Mouse (Mus musculus): ENCODE data around the gene Zfp775. TPM values are rescaled to one million over a fixed set of nuclear protein-coding genes. Genes with fewer than 3 reads are reported as not detected.

The Zfp775 gene
- polyA plus RNA-seq, 2 experiments from 2014 or later: 5.8 to 10.0 TPM

DNA sequence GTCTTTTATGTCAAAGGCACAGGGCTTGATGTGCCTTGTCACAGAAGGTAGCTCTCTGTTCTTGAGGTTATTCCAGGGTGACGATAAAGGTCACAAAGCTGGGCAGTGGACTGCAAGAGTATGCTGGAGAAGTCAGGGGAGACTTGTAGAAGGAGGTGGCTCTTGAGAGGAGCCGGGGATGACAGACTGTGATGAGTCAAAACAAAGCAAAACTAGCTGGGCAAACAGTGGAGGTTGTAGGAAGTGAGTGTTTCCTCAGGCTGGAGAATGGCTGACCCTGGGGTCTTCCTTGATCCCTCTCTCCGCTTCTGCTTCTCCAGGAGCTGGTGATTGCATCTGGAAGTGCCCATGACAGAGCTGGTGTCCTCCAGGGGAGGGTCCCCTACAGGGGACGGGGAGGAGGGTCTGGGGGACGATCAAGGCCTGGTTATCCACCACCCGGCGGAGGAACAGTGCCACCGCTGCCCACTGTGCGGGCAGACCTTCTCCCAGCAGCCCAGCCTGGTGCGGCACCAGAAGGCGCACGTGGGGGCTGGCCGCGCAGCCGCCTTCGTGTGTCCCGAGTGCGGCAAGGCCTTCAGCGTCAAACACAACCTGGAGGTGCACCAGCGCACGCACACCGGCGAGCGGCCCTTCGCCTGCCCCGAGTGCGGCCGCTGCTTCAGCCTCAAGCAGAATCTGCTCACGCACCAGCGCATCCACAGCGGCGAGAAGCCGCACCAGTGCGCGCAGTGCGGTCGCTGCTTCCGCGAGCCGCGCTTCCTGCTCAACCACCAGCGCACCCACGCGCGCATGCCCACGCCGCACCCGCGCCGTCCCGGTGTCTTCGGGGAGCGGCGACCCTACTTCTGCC is 27.2 kb downstream of the Zfp775 start:
- ATAC-seq: peak; percentile 79

- ATAC-seq: no peak
These were observed 27.8 kb downstream of the Zfp775 start for GRCm38 (mm10) chr6:48629661-48630034.

DNA sequence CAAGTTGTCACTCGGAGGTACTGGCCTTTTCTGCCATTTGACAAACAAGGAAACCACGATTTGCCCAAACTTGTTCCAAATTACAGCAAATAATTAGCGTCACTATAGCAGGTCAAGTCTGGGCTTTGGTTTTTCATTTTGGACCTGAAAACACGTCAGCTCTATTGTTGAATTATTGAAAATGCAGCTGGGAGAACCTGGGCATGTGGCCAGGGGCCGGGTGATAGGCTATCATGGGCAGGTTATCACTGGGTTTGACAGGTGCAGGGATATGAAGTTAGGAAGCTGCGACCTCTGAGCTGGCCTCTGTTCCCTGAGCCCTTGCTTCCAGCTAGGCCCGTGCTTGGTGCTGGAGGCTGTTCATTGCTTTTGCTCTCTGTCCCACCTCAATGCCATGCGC is 29.0 kb downstream of the Zfp775 start:
- ATAC-seq: no peak

GRCm38 (mm10) chr6:48635105-48635504 is 33.2 kb downstream of the Zfp775 start:
- no peak for ATAC-seq

- ATAC-seq: no peak
These were observed 34.7 kb downstream of the Zfp775 start for GRCm38 (mm10) chr6:48636515-48636914.

- no peak for ATAC-seq
These were observed 36.1 kb downstream of the Zfp775 start for GRCm38 (mm10) chr6:48637811-48638500.

DNA sequence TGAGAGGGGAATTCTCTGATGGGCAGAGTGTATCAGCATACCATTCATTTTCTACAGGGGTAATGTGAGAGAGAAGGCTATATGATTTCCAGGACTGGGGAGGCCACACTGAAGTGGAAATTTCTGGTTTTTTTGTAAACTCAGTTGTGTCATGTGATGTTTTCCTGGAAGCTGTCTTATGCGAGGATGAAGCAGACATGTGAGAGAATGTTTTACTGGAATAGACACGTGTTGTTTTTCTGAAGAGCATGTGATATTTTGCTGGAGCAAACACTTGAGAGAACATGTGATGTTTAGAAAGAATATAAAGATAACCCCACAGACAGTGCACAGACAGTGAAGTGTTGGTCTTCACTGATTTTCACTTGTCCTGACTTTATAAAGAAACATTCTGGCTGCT is 36.7 kb downstream of the Zfp775 start:
- ATAC-seq: no peak

GRCm38 (mm10) chr6:48641391-48641790 is 39.5 kb downstream of the Zfp775 start:
- ATAC-seq: no peak

- ATAC-seq: no peak
These were observed 41.0 kb downstream of the Zfp775 start for GRCm38 (mm10) chr6:48642764-48643292.

DNA sequence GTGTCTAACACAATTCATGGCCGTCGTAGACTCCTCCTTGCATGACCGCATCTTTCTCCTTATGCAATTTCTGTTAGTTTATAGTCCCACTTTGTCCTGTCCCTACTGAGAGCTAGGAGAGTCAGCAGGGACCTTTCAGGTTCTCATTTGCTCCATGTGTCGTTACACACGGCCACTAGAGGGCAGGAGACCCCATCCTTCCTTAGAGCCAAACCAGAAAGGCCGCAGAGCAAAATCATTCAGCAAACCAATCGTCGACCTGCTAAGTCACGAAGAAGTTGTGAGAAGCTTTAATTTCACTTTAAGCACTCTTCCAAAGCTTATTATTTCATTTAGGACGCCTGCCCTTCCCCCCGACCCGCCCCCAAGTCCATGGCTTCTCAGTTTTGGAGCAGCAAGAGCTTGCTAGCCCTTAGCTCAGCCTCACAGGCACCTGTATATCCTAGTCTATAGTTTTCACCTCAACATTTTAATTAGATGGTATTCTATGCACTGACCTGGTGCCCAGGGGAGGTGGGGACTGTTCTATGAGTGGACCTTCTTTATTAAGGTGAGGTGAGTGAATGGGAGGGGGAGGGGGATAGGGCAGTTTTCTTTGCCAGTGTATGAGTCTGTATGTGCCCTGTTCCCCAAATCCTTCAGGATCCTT is 43.9 kb downstream of the Zfp775 start:
- peak; percentile 56 for ATAC-seq

DNA sequence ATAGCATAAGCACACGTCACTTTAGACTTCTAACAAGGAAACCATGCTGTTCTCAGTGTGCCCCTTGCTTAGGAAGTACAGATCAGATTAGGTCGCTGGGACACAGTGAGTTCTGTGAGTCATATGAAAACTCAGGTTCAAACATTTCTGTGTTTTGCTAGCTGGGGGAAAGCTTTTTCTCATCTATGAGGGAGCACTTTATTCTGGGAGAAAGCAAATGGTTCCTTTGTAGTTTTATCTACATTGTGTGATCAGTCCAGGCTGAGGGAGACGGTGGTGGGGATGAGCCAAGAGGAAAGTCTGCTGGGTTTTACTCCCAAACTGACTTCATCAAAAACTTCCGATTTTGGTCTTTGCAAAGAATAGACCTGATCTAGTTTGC is 44.4 kb downstream of the Zfp775 start:
- ATAC-seq: peak; percentile 10

- ATAC-seq: peak; percentile 89
These were observed 45.1 kb downstream of the Zfp775 start, which contains the start of gene Gimap8 for GRCm38 (mm10) chr6:48646995-48647394. Gene Gimap8, plus strand, starts transcription at chr6:48647234.

DNA sequence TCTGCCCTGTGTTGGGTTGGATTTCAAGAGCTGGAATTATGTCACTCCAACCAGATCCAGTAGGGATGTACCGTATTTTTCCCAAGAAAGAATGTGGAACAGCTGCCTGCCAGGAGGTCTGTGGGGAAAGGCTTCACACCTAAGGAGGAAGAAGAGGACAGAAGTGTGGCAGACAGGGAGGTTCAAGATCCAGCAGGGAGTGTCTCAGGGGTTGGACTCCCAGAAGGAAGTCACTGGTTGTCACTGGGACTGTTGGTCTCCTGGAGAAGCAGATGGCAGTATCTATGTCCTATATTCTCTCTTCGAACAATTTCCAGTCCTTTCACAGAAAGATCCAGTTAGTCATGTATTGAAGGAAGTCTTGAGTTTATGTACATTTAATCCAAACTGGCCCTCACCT is 45.7 kb downstream of the Zfp775 start:
- no peak for ATAC-seq

DNA sequence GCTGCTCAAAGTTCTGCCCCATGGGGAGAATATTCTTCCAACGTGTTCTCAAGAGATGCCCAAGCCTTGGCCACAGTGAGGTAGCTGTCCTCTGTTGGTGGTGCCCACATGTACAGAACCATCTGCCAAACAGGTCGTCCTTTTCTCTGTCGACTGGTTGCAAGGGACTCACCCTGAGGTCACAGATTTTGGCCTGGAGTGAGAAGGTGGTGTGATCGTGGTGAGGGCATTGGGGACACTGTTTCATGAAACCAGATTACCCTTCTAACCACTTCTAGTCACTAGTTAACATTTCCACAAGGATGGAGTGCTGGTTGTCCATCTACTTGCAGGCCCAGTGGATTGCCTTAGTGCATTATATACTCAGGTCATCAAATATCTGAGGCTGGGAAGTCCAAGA is 46.9 kb downstream of the Zfp775 start:
- ATAC-seq: no peak

- no peak for ATAC-seq
These were observed 48.2 kb downstream of the Zfp775 start for GRCm38 (mm10) chr6:48650041-48650440.

GRCm38 (mm10) chr6:48658721-48659120 is 56.9 kb downstream of the Zfp775 start:
- ATAC-seq: no peak

DNA sequence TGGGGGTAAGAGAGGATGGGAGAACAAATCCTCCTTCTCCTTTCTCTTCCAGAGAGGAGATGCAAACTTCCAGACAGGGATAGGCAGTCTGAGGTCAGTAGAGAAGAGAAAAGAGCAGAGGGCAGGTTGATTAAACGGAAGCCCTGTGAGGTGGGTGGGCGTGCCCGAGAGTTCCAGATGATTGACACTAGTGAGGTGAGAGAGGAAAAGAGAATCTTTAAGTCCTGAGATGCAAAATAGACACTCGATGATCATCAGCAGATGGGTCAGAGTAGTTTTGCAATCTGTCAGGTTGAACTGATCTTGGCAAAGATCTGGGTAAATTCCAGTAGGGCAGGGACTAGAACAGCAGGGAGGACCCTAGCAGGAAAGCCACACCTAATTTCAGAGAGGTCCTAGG is 62.9 kb downstream of the Zfp775 start:
- peak; percentile 56 for ATAC-seq

DNA sequence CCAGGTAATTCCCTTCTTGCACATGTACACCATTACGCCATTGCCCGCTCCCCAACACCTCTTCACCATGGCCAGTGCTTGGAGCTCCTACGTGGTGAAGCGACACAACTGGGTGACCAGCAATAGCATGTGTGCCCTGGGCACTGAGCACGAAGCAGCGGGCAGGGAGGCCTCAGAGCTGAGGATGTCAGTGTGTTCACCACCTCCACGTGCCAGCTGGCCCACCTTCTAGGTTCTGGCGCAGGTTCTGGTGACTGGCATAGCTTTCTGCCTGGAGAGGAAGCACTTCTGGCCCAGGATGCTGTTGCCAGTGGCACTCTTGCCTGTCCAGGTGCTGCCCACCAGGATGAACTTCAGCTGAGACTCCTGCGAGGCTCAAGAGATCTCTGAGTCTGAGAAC is 63.6 kb downstream of the Zfp775 start:
- no peak for ATAC-seq

DNA sequence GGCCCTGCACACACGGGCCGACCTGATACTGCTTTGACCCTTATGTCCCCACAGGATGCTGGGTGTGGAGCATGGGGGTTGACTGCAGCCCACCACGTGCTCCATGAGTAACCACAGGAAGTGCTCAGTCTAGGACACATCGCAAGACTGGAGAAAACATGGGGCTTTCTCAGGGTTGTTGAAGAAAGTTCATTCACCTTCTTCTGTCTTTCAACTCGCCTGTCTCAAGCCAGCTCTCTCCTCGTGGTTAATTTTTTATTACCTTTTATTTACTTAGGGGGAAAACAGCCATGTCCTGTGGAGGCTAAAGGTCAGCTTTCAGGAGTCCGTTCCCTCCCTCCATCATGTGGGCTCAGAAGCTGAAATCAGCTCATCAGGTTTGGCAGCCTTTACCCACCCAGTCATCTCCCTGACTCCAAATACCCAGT is 64.3 kb downstream of the Zfp775 start:
- peak; percentile 68 for ATAC-seq

GRCm38 (mm10) chr6:48668022-48668421 is 66.2 kb downstream of the Zfp775 start:
- no peak for ATAC-seq

- ATAC-seq: peak; percentile 40
These were observed 67.6 kb downstream of the Zfp775 start for GRCm38 (mm10) chr6:48669446-48669969.
